Mouse (Mus musculus) liver, embryonic 12.5 days (tissue): ENCODE data around the gene Atg4a. TPM values are rescaled to one million over a fixed set of nuclear protein-coding genes. Genes with fewer than 3 reads are reported as not detected.

Experiments used
- ATAC-seq: fragments of 200-750 bp; cut with Nextera tagmentation; 2 replicates; pipeline ENCODE4 v1.8.0; 2017; ENCODE audit warnings: moderate number of reproducible peaks, mild to moderate bottlenecking, moderate library complexity
- H3K27ac ChIP-seq: fragments of 300-500 bp; sonication (generic); 2 replicates; pipeline ENCODE4 v1.5.1; 2016; ENCODE audit warnings: mild to moderate bottlenecking
- H3K27me3 ChIP-seq: fragments of 300-500 bp; sonication (generic); replicated peaks from 2 replicates; pipeline ENCODE4 v1.6.1; 2016; ENCODE audit warnings: mild to moderate bottlenecking, moderate library complexity
- H3K36me3 ChIP-seq: fragments of 300-500 bp; sonication (generic); 2 replicates; pipeline ENCODE4 v1.6.1; 2016; ENCODE audit warnings: mild to moderate bottlenecking, moderate library complexity
- H3K4me1 ChIP-seq: fragments of 300-500 bp; sonication (generic); 2 replicates; pipeline ENCODE4 v1.6.1; 2016
- H3K4me2 ChIP-seq: fragments of 300-500 bp; sonication (generic); 2 replicates; pipeline ENCODE4 v1.6.1; 2016; ENCODE audit warnings: mild to moderate bottlenecking, moderate library complexity
- H3K4me3 ChIP-seq: fragments of 300-500 bp; sonication (generic); 2 replicates; pipeline ENCODE4 v1.5.1; 2016; ENCODE audit warnings: mild to moderate bottlenecking, moderate library complexity
- H3K9ac ChIP-seq: fragments of 300-500 bp; sonication (generic); 2 replicates; pipeline ENCODE4 v1.6.1; 2016; ENCODE audit warnings: mild to moderate bottlenecking, moderate library complexity
- H3K9me3 ChIP-seq: fragments of 300-500 bp; sonication (generic); replicated peaks from 2 replicates; pipeline ENCODE4 v1.6.1; 2016; ENCODE audit warnings: mild to moderate bottlenecking, moderate library complexity
- WGBS: fragments of 180-500 bp; shearing (Covaris S2); methylation state at CpG from one replicate; pipeline ENCODE4 v1.1.7; 2016; ENCODE audit not compliant: insufficient replicate concordance; 5-methylcytosine and 5-hydroxymethylcytosine counted together
- polyA plus RNA-seq: library from polyadenylated mRNA; unstranded; fragments of >200 nt; fragmentation: Nextera tagmentation; extraction: Ambion mirVana; gene quantifications from 2 replicates; pipeline ENCODE4 v1.2.1, GENCODE M21; 2016

Atg4a gene
- polyA plus RNA-seq, 1 experiment from 2014 or later: 21.0 TPM

GRCm38 (mm10) chrX:141165067-141165466 lies 208.4 kb downstream of the Atg4a start:
- H3K27me3 ChIP-seq: peaks cover 12% of the 10 kb centered on the region
- H3K4me1 ChIP-seq: no peaks in the 10 kb centered on the region
- H3K4me3 ChIP-seq: no peak overlapping the region
- H3K4me2 ChIP-seq: no peak overlapping the region
- H3K9me3 ChIP-seq: no peaks in the 10 kb centered on the region
- ATAC-seq: no peak
- H3K9ac ChIP-seq: no peak overlapping the region
- no peak overlapping the region for H3K27ac ChIP-seq
- WGBS: 76% methylated on average over 4 of the region's 4 CpGs
- no peaks in the 10 kb centered on the region for H3K36me3 ChIP-seq

- Histone ChIP-seq H3K9me3 (no peaks in the 10 kb centered on the region), H3K4me1 (no peaks in the 10 kb centered on the region), H3K9ac (no peak overlapping the region), H3K36me3 (no peaks in the 10 kb centered on the region), H3K27ac (no peak overlapping the region), H3K4me2 (no peak overlapping the region), H3K4me3 (no peak overlapping the region), H3K27me3 (0 out of 2 replicates have a peak, but pooled peaks cover 5% of the 10 kb centered on the region)
- no peak for ATAC-seq
- WGBS: 29% methylated on average over 7 of the region's 7 CpGs
These were observed 218.6 kb downstream of the Atg4a start for GRCm38 (mm10) chrX:141175353-141175752.

DNA sequence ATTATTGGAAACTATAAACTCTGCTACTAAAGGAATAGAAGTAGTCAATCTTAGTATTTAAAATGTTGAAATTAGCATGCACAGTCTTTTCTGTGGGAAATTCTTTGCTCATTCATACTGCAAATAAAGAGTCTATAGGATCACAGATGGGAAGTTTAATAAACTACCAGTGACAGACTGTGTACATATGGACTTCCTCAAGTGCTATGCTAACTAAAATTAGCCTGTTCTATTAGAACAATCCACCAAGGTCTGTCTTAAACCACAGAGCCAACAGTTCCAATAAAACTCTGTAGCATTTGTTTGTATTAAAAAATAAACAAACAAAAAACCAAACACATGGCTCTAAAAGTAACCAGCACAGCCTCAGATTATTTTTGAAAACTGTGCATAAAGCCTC lies 238.3 kb downstream of the Atg4a start:
- H3K27ac ChIP-seq: no peak overlapping the region
- no peak for ATAC-seq
- H3K4me1 ChIP-seq: no peaks in the 10 kb centered on the region
- no peak overlapping the region for H3K4me3 ChIP-seq
- H3K36me3 ChIP-seq: no peaks in the 10 kb centered on the region
- H3K27me3 ChIP-seq: peaks cover 18% of the 10 kb centered on the region; the same call in 1 of the 2 replicates
- H3K9me3 ChIP-seq: no peaks in the 10 kb centered on the region
- H3K9ac ChIP-seq: no peak overlapping the region
- H3K4me2 ChIP-seq: no peak overlapping the region

- H3K9me3 ChIP-seq: no peaks in the 10 kb centered on the region
- no peak overlapping the region for H3K27ac ChIP-seq
- 55% methylated on average over 3 of the region's 3 CpGs for WGBS
- no peak overlapping the region for H3K9ac ChIP-seq
- H3K36me3 ChIP-seq: no peaks in the 10 kb centered on the region
- no peak overlapping the region for H3K4me3 ChIP-seq
- no peak overlapping the region for H3K4me2 ChIP-seq
- no peaks in the 10 kb centered on the region for H3K4me1 ChIP-seq
- peaks cover 18% of the 10 kb centered on the region; the same call in 1 of the 2 replicates for H3K27me3 ChIP-seq
- ATAC-seq: no peak
These were observed 242.3 kb downstream of the Atg4a start for GRCm38 (mm10) chrX:141198993-141199392.

DNA sequence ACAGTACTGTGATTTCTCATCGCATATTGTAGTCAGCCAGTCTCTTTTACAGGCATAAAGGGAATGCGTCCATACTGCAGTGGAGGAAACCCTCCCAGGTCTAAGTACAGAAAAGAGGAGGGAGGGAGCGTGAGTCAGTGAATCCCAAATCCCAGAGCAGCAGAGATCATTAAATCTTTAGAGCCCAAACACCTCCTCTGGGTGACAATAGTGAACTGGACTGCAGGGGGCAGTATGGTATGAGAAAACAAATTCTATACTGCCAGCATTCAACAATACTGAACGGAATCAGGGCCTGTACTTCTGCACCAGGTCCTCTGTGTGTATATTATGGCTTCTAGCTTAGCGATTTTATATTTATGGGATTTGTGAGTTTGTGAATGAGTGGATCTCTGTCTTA lies 256.1 kb downstream of the Atg4a start:
- WGBS: 39% methylated on average over 5 of the region's 5 CpGs
- Histone ChIP-seq H3K4me2 (no peak overlapping the region), H3K36me3 (no peaks in the 10 kb centered on the region), H3K27ac (no peak overlapping the region), H3K27me3 (peaks cover 4% of the 10 kb centered on the region; the same call in 1 of the 2 replicates), H3K4me3 (no peak overlapping the region), H3K4me1 (no peaks in the 10 kb centered on the region), H3K9ac (no peak overlapping the region), H3K9me3 (no peaks in the 10 kb centered on the region)
- no peak for ATAC-seq

Other genes starting within 250 kb of the Atg4a start
- not detected in 2 replicates for gene Tex13b, start 143.5 kb upstream of the Atg4a start, polyA plus RNA-seq
- 0.07 TPM in 1 of 2 replicates, not detected in the other for gene Vsig1, start 49.3 kb upstream of the Atg4a start, polyA plus RNA-seq
- gene Psmd10, start 179 bp upstream of the Atg4a start, polyA plus RNA-seq: 41.6 and 43.8 TPM in 2 replicates